Mouse (Mus musculus): ENCODE data around the gene Pitpnm1. TPM values are rescaled to one million over a fixed set of nuclear protein-coding genes. Genes with fewer than 3 reads are reported as not detected.

Gene Pitpnm1
- polyA plus RNA-seq, 1 experiment from 2014 or later = 29.0 TPM

GRCm38 (mm10) chr19:4148491-4148806 lies 48.7 kb downstream of the Pitpnm1 start, which contains the start of gene Coro1b:
Gene Coro1b (plus strand): TSS chr19:4148619.
- Histone ChIP-seq H3K4me3 (peak within 1 kb of the TSS; percentile 85), H3K27ac (replicated peaks) (peak within 1 kb of the TSS; percentile 47), H3K9ac (replicated peaks) (peak within 1 kb of the TSS; percentile 86), H3K9me3 (no peaks in the 10 kb centered on the region), H3K27me3 (no peaks in the 10 kb centered on the region), H3K36me3 (peaks cover 22% of the 10 kb centered on the region), H3K4me2 (replicated peaks) (peak within 1 kb of the TSS; percentile 86), H3K4me1 (peaks cover 22% of the 10 kb centered on the region)
- WGBS = under 1% methylated on average over 33 of the region's 33 CpGs
- peak; percentile 96 for ATAC-seq (ENCODE audit: low FRiP score, low read depth)

DNA sequence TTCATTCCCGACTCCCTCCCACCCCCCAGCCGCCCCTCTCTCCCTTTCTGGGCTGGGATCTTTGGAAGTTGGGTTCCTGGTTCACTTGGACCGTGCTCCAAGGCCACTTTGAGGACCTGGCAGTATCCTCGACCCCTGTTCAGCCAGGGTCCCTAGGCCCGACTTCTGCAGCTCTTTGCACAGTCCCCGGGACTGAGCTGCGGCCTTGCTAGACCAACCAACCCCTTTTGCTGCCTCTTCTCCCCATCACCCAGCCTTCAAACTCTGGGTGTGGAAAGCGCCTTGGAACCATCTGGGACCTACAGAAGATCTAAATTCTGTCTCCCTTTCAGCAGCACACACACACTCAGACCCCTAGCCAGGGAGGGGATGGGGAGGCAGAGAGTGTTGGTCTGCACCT lies 49.0 kb downstream of the Pitpnm1 start:
- H3K4me3 ChIP-seq = peak overlapping the region; percentile 85
- WGBS = 6% methylated on average over 7 of the region's 8 CpGs
- peaks cover 25% of the 10 kb centered on the region for H3K36me3 ChIP-seq
- peak overlapping the region; percentile 86 for H3K4me2 ChIP-seq (replicated peaks)
- H3K27me3 ChIP-seq = no peaks in the 10 kb centered on the region
- no peak; the same call in 1 of the 2 replicates for ATAC-seq (ENCODE audit: low FRiP score, low read depth)
- H3K9ac ChIP-seq (replicated peaks) = peak overlapping the region; percentile 86
- peak overlapping the region; percentile 47; the same call in 1 of the 2 replicates for H3K27ac ChIP-seq (replicated peaks)
- H3K4me1 ChIP-seq = peaks cover 22% of the 10 kb centered on the region
- H3K9me3 ChIP-seq = no peaks in the 10 kb centered on the region

DNA sequence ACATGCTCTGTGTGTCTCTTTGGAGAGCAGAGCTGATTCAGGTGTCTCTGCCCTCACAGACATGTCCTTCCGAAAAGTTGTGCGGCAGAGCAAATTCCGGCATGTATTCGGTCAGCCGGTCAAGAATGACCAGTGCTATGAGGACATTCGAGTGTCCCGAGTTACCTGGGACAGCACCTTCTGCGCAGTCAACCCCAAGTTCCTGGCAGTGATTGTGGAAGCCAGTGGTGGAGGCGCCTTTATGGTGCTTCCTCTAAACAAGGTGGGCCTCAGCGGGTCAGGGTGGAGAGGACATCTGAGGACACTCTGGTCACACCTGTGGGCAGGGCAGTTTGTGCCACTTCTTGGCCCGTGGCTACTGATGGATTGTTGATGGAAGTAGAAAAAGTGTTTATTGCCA lies 49.5 kb downstream of the Pitpnm1 start:
- ATAC-seq (ENCODE audit: low FRiP score, low read depth) = no peak
- H3K27ac ChIP-seq (replicated peaks) = no peak overlapping the region

DNA sequence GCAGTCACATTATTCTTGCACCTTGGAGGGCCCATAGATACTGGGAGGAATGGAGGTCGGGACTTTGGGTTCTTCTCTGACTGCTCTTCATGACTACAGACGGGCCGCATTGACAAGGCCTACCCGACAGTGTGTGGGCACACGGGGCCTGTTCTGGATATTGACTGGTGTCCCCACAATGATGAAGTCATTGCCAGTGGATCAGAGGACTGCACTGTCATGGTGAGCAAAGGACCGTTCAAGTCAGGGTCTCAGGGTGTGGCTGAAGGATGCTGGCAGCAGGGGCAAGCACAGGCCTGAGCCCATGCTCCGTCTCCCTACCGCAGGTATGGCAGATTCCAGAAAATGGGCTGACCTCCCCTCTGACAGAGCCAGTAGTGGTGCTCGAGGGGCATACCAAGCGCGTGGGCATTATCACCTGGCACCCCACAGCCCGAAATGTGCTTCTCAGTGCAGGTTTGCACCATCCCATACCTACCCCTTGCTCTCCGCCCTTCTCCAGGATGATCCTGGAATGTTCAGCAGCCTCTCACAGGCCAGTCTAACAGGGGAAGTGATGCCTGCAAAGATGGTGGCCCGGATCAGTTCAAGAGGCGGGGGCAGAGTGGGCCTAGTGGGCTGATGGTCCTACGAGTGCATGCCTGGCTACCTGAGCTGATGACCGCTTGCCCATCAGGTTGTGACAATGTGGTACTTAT lies 50.1 kb downstream of the Pitpnm1 start:
- no peaks in the 10 kb centered on the region for H3K9me3 ChIP-seq
- no peak overlapping the region for H3K4me3 ChIP-seq
- peak overlapping the region; percentile 86 for H3K9ac ChIP-seq (replicated peaks)
- H3K4me2 ChIP-seq (replicated peaks) = peak overlapping the region; percentile 86
- peaks cover 22% of the 10 kb centered on the region for H3K4me1 ChIP-seq
- H3K27me3 ChIP-seq = no peaks in the 10 kb centered on the region
- H3K27ac ChIP-seq (replicated peaks) = no peak overlapping the region
- peaks cover 27% of the 10 kb centered on the region for H3K36me3 ChIP-seq
- ATAC-seq (ENCODE audit: low FRiP score, low read depth) = no peak
- WGBS = 93% methylated on average over 17 of the region's 17 CpGs

More for the DNA sequence above, 49.5 kb downstream of the Pitpnm1 start:
- Histone ChIP-seq H3K4me1 (peaks cover 22% of the 10 kb centered on the region), H3K27me3 (no peaks in the 10 kb centered on the region), H3K9me3 (no peaks in the 10 kb centered on the region), H3K36me3 (peaks cover 27% of the 10 kb centered on the region), H3K4me3 (peak overlapping the region; percentile 85), H3K4me2 (replicated peaks) (peak overlapping the region; percentile 86), H3K9ac (replicated peaks) (peak overlapping the region; percentile 86)
- 91% methylated on average over 11 of the region's 11 CpGs for WGBS

- no peak for ATAC-seq (ENCODE audit: low FRiP score, low read depth)
- H3K9ac ChIP-seq (replicated peaks) = no peak overlapping the region; the same call in 1 of the 2 replicates
- H3K9me3 ChIP-seq = no peaks in the 10 kb centered on the region
- H3K27ac ChIP-seq (replicated peaks) = no peak overlapping the region
- H3K4me1 ChIP-seq = peaks cover 22% of the 10 kb centered on the region
- H3K4me3 ChIP-seq = no peak overlapping the region
- no peaks in the 10 kb centered on the region for H3K27me3 ChIP-seq
- H3K36me3 ChIP-seq = peaks cover 30% of the 10 kb centered on the region
- 90% methylated on average over 22 of the region's 22 CpGs for WGBS
- H3K4me2 ChIP-seq (replicated peaks) = no peak overlapping the region
Measured at GRCm38 (mm10) chr19:4150567-4151487, 51.0 kb downstream of the Pitpnm1 start.

DNA sequence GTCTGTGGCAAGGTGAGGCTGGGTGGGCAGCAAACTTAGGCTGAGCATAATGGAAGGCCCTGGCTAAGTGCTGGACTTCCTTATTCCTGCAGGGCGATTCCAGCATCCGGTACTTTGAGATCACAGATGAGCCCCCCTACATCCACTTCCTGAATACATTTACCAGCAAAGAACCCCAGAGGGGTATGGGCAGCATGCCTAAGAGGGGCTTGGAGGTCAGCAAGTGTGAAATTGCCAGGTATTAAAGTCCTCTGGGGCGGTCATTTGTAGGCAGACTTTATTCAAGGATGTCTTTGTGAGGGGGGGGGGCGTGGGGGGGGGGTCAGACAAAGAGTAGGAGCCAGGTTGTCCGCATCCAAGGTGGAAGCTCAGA lies 51.7 kb downstream of the Pitpnm1 start:
- Histone ChIP-seq H3K36me3 (peaks cover 37% of the 10 kb centered on the region), H3K4me3 (no peak overlapping the region), H3K9me3 (no peaks in the 10 kb centered on the region), H3K27ac (replicated peaks) (no peak overlapping the region), H3K4me2 (replicated peaks) (no peak overlapping the region), H3K9ac (replicated peaks) (no peak overlapping the region), H3K4me1 (peaks cover 22% of the 10 kb centered on the region), H3K27me3 (no peaks in the 10 kb centered on the region)
- WGBS = 74% methylated on average over 5 of the region's 5 CpGs
- no peak for ATAC-seq (ENCODE audit: low FRiP score, low read depth)

DNA sequence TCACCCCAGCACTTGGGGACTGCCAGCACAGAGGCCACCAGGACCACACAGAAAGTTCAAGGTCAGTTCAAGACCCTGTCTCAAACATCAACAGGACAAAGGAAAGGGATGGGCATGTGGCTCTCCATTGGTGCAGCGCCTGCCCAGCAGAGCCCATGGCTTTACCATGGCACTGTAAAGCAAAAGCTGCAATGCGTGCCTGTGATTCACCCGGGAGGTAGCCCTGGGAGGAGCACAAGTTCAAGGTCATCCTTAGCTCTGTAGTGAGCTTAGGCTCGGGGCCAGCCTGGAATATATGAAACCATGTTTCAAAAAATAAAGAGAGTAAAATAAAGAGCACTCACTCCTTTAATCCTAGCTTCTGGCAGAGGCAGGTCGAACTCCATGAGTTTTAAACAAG lies 52.1 kb downstream of the Pitpnm1 start:
- no peak for ATAC-seq (ENCODE audit: low FRiP score, low read depth)
- Histone ChIP-seq H3K4me1 (peaks cover 22% of the 10 kb centered on the region), H3K27me3 (no peaks in the 10 kb centered on the region), H3K36me3 (peaks cover 41% of the 10 kb centered on the region), H3K9ac (replicated peaks) (no peak overlapping the region), H3K4me2 (replicated peaks) (no peak overlapping the region), H3K9me3 (no peaks in the 10 kb centered on the region), H3K4me3 (no peak overlapping the region), H3K27ac (replicated peaks) (no peak overlapping the region)
- WGBS = 93% methylated on average over 5 of the region's 5 CpGs

DNA sequence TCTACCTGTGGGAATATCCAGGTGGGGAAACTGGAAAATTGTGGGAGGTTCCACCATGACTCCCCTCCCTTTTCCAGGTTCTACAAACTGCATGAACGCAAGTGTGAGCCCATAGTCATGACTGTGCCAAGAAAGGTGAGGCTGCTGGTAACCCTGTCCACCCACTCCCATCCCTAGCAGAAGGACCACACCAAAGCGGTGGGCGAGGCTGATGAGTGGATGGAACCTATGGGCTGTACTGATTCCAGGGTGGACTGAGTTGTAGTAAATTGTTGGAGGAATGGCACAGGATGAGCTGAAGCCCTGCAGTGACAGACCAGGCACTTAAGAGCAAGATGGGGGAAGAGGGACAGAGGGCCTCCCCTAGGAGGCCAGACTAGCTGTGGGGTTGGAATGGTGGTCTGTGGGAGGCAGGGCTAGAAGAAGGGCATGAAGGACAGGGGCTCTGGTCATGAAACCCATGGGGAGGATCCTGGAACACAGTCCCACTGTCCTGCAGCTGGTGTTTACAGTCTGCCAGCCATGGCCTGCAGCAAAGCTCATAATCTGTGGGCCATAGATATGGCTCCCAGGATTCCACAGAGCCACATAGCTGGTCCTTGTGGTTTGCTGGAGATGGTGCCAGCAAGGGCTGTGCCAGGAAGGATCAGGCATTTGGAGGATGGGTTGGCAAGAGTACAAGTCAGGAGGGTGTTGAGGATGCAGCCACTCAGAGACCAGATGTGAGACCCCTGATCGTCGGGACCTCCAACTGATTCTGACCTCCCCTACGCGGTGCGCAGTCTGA lies 52.8 kb downstream of the Pitpnm1 start:
- H3K27me3 ChIP-seq = no peaks in the 10 kb centered on the region
- no peaks in the 10 kb centered on the region for H3K9me3 ChIP-seq
- H3K27ac ChIP-seq (replicated peaks) = no peak overlapping the region
- H3K36me3 ChIP-seq = peaks cover 48% of the 10 kb centered on the region
- H3K9ac ChIP-seq (replicated peaks) = no peak overlapping the region
- ATAC-seq (ENCODE audit: low FRiP score, low read depth) = no peak
- no peak overlapping the region for H3K4me3 ChIP-seq
- H3K4me1 ChIP-seq = peaks cover 21% of the 10 kb centered on the region
- H3K4me2 ChIP-seq (replicated peaks) = no peak overlapping the region
- 87% methylated on average over 8 of the region's 8 CpGs for WGBS

DNA sequence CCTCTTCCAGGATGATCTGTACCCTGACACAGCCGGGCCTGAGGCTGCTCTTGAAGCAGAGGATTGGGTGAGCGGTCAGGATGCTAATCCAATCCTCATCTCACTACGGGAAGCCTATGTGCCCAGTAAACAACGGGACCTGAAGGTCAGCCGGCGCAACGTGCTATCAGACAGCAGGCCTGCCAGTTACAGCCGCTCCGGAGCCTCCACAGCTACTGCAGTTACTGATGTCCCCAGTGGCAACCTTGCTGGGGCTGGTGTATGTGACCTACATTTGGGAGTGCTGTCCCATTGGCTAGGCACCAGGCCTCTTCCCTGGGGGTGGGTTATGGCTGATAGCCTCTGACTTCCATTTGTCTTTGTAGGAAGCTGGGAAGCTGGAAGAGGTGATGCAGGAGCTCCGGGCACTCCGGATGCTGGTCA lies 53.4 kb downstream of the Pitpnm1 start, which contains the start of gene Ptprcap:
Gene Ptprcap, plus strand, starts transcription at position 373 of the 423 bp plus-strand sequence.
- no peak for ATAC-seq (ENCODE audit: low FRiP score, low read depth)
- H3K36me3 ChIP-seq = peaks cover 54% of the 10 kb centered on the region
- 0 out of 2 replicates have a peak within 1 kb of the TSS, but pooled peaks have one; percentile 22 for H3K27ac ChIP-seq (replicated peaks)
- H3K4me3 ChIP-seq = no peak within 1 kb of the TSS
- H3K27me3 ChIP-seq = no peaks in the 10 kb centered on the region
- H3K4me1 ChIP-seq = peaks cover 14% of the 10 kb centered on the region
- WGBS = 68% methylated on average over 11 of the region's 11 CpGs
- H3K9ac ChIP-seq (replicated peaks) = no peak within 1 kb of the TSS
- H3K9me3 ChIP-seq = no peaks in the 10 kb centered on the region
- no peak within 1 kb of the TSS for H3K4me2 ChIP-seq (replicated peaks)

- 78% methylated on average over 13 of the region's 13 CpGs for WGBS
Measured at GRCm38 (mm10) chr19:4154437-4155222, 54.8 kb downstream of the Pitpnm1 start.

More at GRCm38 (mm10) chr19:4154437-4155222, 54.8 kb downstream of the Pitpnm1 start:
- Histone ChIP-seq H3K4me2 (replicated peaks) (no peak overlapping the region), H3K9ac (replicated peaks) (no peak overlapping the region), H3K9me3 (no peaks in the 10 kb centered on the region), H3K4me1 (peaks cover 5% of the 10 kb centered on the region), H3K27me3 (no peaks in the 10 kb centered on the region), H3K4me3 (no peak overlapping the region), H3K27ac (replicated peaks) (no peak overlapping the region), H3K36me3 (peaks cover 68% of the 10 kb centered on the region)
- no peak for ATAC-seq (ENCODE audit: low FRiP score, low read depth)
